Mouse (Mus musculus): Measurements from ENCODE around the gene Cramp1l.

GRCm38 (mm10) chr17:24948204-24948603 is 67.4 kb downstream of the Cramp1l start:
- no peak for TF ChIP-seq CTCF (IDR thresholded peaks at IDR 0.05; ENCODE audit: extremely low read depth, insufficient read depth, low read length)
- no peak for TF ChIP-seq POLR2A (IDR thresholded peaks at IDR 0.05; ENCODE audit: extremely low read depth, insufficient read depth, low read length)
